Mouse (Mus musculus) liver, postnatal 0 days (tissue): ENCODE measurements around the gene Fam189a2. TPM values are rescaled to one million over a fixed set of nuclear protein-coding genes. Genes with fewer than 3 reads are reported as not detected.

Source experiments
- ATAC-seq: fragments of 200-750 bp; cut with Nextera tagmentation; 2 replicates; pipeline ENCODE4 v1.8.0; 2017; ENCODE audit warnings: mild to moderate bottlenecking, moderate library complexity
- DNase-seq: peaks from one replicate; pipeline ENCODE4 v3.0.0-alpha.2; 2016
- H3K27ac ChIP-seq: fragments of 300-500 bp; sonication (generic); 2 replicates; pipeline ENCODE4 v1.5.1; 2014; ENCODE audit warnings: antibody characterized with exemption, moderate library complexity, mild to moderate bottlenecking, low read depth
- H3K27me3 ChIP-seq: fragments of 300-500 bp; sonication (generic); 2 replicates; pipeline ENCODE4 v1.6.1; 2014; ENCODE audit warnings: low read length, control low read depth, mixed read lengths; ENCODE audit not compliant: insufficient read depth
- H3K36me3 ChIP-seq: fragments of 300-500 bp; sonication (generic); replicated peaks from 2 replicates; pipeline ENCODE4 v1.6.1; 2014; ENCODE audit warnings: mild to moderate bottlenecking, control low read depth, low read length, moderate library complexity, mixed read lengths; ENCODE audit not compliant: insufficient read depth
- H3K4me1 ChIP-seq: fragments of 300-500 bp; sonication (generic); 2 replicates; pipeline ENCODE4 v1.6.1; 2014; ENCODE audit warnings: antibody characterized with exemption, mild to moderate bottlenecking, control low read depth; ENCODE audit not compliant: insufficient read depth
- H3K4me2 ChIP-seq: fragments of 300-500 bp; sonication (generic); 2 replicates; pipeline ENCODE4 v1.6.1; 2014; ENCODE audit warnings: low read depth, mild to moderate bottlenecking, low read length, moderate library complexity, mixed read lengths
- H3K4me3 ChIP-seq: fragments of 300-500 bp; sonication (generic); 2 replicates; pipeline ENCODE4 v1.5.1; 2014; ENCODE audit warnings: low read depth, low read length
- H3K9ac ChIP-seq: fragments of 300-500 bp; sonication (generic); replicated peaks from 2 replicates; pipeline ENCODE4 v1.6.1; 2014; ENCODE audit warnings: mild to moderate bottlenecking, moderate library complexity
- H3K9me3 ChIP-seq: fragments of 300-500 bp; sonication (generic); 2 replicates; pipeline ENCODE4 v1.6.1; 2016; ENCODE audit warnings: mild to moderate bottlenecking, control low read depth, low read length, mixed read lengths
- CTCF ChIP-seq: sonication (generic); IDR thresholded peaks from 2 replicates; pipeline ENCODE4 v1.5.1; 2016; ENCODE audit warnings: antibody characterized with exemption, low read depth
- EP300 ChIP-seq: IDR thresholded peaks from 2 replicates; pipeline ENCODE4 v1.6.1; 2016; ENCODE audit warnings: antibody characterized with exemption, low read depth, mild to moderate bottlenecking
- WGBS: fragments of 180-500 bp; shearing (Covaris S2); extraction: QIAGEN DNeasy Blood & Tissue Kit; methylation state at CpG from one replicate; pipeline ENCODE4 v1.1.7; 2014; ENCODE audit not compliant: insufficient replicate concordance; 5-methylcytosine and 5-hydroxymethylcytosine counted together
- polyA plus RNA-seq: library from polyadenylated mRNA; unstranded; fragments of >200 nt; fragmentation: Nextera tagmentation; extraction: Ambion mirVana; gene quantifications from 2 replicates; pipeline ENCODE4 v1.2.1, GENCODE M21; 2015

Fam189a2 gene
- polyA plus RNA-seq, 1 experiment from 2014 or later = 0.11 TPM

DNA sequence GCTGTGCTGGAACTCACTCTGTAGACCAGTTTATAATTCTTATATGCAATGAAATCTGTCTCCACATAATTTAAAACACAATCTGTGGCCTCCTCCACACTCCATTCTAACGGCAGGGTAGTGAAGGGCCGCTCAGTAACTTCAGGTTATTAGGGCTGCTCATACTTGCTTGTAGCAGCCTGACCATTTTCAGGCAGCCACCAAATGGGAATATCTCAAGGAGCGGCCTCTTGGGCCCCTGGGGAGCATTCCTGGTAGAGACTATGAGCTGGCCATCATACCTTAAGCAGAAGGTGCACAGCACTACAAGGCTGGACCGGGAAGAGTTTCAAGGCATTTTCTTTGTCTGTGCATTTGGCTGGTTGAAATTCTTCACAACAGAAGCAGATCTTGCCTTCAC lies 42.7 kb downstream of the Fam189a2 start:
- H3K9ac ChIP-seq = no peak overlapping the region
- H3K9me3 ChIP-seq = no peaks in the 10 kb centered on the region
- TF ChIP-seq EP300 = no peak
- no peak for TF ChIP-seq CTCF
- no peak overlapping the region for H3K4me2 ChIP-seq
- DNase-seq (no peak), ATAC-seq (no peak)
- no peak overlapping the region for H3K4me3 ChIP-seq
- H3K27me3 ChIP-seq = no peaks in the 10 kb centered on the region
- WGBS = 79% methylated on average over 4 of the region's 4 CpGs
- H3K4me1 ChIP-seq = no peaks in the 10 kb centered on the region
- H3K27ac ChIP-seq = no peak overlapping the region
- H3K36me3 ChIP-seq = no peaks in the 10 kb centered on the region

DNA sequence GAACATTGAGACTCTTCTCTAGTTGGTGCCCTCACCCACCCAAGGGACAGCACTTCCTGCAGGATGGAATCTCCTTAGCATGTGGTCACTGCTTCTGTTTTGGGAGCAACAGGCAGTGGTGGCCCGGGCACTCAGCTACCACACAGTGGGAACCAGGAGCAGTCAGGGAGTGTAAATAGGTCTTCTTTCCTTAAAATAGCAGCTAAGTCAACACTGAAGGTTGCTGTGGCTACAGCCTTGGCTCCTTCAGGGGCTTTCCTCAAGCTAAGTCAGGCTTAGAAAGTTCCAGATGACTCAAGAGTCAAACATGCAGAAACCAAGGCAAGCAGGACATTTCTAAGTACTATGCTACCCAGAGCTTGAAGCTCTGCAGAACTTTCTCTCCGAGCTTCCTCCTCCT lies 43.5 kb downstream of the Fam189a2 start:
- Histone ChIP-seq H3K27ac (no peak overlapping the region), H3K36me3 (no peaks in the 10 kb centered on the region), H3K27me3 (no peaks in the 10 kb centered on the region), H3K9me3 (no peaks in the 10 kb centered on the region), H3K4me2 (no peak overlapping the region), H3K9ac (no peak overlapping the region), H3K4me1 (no peaks in the 10 kb centered on the region), H3K4me3 (no peak overlapping the region)
- 44% methylated on average over 2 of the region's 2 CpGs for WGBS
- DNase-seq (no peak), ATAC-seq (no peak)
- TF ChIP-seq EP300 (no peak), CTCF (no peak)

DNA sequence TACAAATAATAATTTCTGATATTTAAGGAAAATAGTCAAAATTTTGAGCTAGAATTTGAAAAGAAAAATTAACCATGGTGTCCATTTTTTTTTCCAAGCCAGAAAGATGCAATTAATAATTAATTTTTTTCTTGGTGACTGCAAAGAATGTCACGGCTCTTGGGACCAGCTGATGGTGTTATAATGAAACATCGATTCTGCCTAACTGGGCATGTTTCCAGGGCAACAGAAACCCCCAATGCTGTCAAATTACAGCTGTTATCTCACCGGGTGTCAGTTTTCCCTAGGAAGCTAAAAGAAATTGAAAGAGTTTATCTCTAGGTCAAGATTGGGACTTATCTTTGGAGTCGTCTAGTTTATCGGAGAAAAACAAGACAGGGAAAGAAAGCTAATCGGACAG lies 46.6 kb downstream of the Fam189a2 start:
- Histone ChIP-seq H3K36me3 (no peaks in the 10 kb centered on the region), H3K27me3 (no peaks in the 10 kb centered on the region), H3K4me2 (no peak overlapping the region), H3K4me3 (no peak overlapping the region), H3K27ac (no peak overlapping the region), H3K9ac (no peak overlapping the region), H3K9me3 (no peaks in the 10 kb centered on the region), H3K4me1 (no peaks in the 10 kb centered on the region)
- DNase-seq (no peak), ATAC-seq (no peak)
- no peak for TF ChIP-seq CTCF
- TF ChIP-seq EP300 = no peak
- WGBS = 58% methylated on average over 6 of the region's 6 CpGs

DNA sequence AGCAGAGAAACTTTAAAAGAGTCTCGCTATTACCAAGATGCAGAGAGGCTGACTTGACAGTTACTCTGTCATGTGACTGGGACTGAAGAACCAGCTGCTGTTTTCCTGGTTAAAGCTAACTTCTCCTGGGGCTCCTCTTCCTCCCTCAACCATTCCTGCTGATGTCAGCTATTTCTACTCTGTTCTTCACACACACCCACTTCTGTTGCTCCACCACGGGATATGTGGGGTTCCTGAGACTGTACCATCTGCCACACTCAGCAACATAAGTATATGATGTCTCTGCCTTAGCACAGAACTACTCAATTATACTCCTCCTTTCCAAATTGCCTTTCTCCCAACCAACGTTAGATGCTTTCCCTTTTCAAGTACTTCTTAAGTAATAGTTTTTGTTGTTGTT lies 50.2 kb downstream of the Fam189a2 start:
- TF ChIP-seq EP300 (no peak), CTCF (no peak)
- Histone ChIP-seq H3K4me1 (no peaks in the 10 kb centered on the region), H3K4me2 (no peak overlapping the region), H3K9ac (no peak overlapping the region), H3K27me3 (no peaks in the 10 kb centered on the region), H3K4me3 (no peak overlapping the region), H3K9me3 (no peaks in the 10 kb centered on the region), H3K27ac (no peak overlapping the region), H3K36me3 (no peaks in the 10 kb centered on the region)
- 53% methylated on average over 3 of the region's 3 CpGs for WGBS
- ATAC-seq = no peak
- DNase-seq = no peak

DNA sequence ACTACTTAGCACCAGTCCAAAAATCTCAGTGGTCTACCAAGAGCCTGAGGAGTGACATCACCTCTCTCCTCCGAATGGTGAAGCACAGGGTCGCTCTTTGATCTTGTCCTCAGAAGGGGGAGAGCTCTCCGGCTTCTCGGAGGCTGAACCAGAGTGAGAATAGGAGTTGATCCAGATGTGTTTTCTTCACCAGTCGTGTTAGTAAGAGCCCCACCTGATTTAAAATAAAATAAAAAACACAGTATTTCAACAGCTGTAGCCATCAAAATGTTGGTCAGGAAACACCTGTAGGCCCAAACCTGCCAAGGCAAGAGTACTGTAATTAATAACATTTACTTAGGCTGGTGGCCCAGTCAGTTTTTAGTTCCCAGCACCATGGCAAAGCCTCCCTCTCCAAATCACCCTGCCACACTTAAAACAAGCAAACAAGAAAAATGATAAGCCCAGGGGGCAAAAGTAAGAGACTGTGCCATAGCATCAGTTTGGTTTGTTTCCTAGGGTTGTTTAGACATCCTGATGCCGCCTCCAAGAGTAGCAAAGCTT lies 52.8 kb downstream of the Fam189a2 start:
- DNase-seq = no peak
- WGBS = 67% methylated on average over 6 of the region's 6 CpGs
- TF ChIP-seq EP300 (no peak), CTCF (no peak)
- H3K27me3 ChIP-seq = no peaks in the 10 kb centered on the region
- H3K4me3 ChIP-seq = no peak overlapping the region
- H3K9ac ChIP-seq = no peak overlapping the region
- H3K4me1 ChIP-seq = no peaks in the 10 kb centered on the region
- H3K4me2 ChIP-seq = no peak overlapping the region
- no peak for ATAC-seq
- no peaks in the 10 kb centered on the region for H3K9me3 ChIP-seq
- no peaks in the 10 kb centered on the region for H3K36me3 ChIP-seq
- no peak overlapping the region for H3K27ac ChIP-seq

DNA sequence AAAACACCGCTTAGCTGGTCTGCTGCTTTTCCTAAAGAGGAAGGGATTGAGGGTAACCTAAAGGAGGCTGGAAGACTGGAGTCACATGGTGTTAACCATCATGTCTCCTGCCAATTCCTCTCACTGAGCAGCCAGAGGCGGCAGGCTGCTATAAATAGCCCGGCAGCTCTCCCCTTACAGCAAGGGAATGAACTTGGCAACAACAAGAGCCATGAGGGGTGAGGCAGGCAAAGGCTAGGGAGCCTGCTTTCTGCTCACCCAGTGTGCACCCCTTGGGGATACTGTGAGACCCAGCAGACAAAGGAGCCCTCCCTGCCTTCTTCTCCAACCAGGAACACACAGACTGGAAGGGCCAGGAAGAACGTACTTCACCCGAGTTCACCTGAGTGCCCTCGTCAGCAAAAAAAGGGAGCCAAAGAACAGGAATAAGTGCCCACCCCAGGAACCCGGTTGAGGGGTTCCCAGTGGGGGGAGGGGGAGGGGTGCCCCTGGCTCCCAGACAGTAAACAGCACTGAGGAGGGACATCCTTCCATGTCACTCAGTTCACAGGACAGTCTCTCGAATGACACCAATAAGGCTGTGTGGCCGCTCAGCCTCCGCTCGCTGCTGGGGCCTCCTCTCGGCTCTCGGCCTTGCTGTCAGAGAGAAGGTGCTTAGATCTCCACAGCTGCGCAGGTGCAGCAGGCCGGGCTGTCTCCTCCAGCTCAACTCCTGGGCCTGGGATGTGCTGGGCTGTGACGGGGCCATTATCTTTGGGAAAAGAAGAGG lies 57.8 kb downstream of the Fam189a2 start:
- DNase-seq (no peak), ATAC-seq (no peak)
- H3K4me3 ChIP-seq = no peak overlapping the region
- 70% methylated on average over 16 of the region's 16 CpGs for WGBS
- H3K36me3 ChIP-seq = no peaks in the 10 kb centered on the region
- H3K4me1 ChIP-seq = no peaks in the 10 kb centered on the region
- TF ChIP-seq EP300 (no peak), CTCF (no peak)
- H3K27me3 ChIP-seq = no peaks in the 10 kb centered on the region
- no peak overlapping the region for H3K27ac ChIP-seq
- no peaks in the 10 kb centered on the region for H3K9me3 ChIP-seq
- no peak overlapping the region for H3K4me2 ChIP-seq
- no peak overlapping the region for H3K9ac ChIP-seq
